Mouse (Mus musculus) kidney, embryonic 15.5 days (tissue): ENCODE data around the gene Gnl2. TPM values are rescaled to one million over a fixed set of nuclear protein-coding genes. Genes with fewer than 3 reads are reported as not detected.

Experiments used
- ATAC-seq: fragments of 200-750 bp; cut with Nextera tagmentation; replicated peaks from 2 replicates; pipeline ENCODE4 v1.8.0; 2017; ENCODE audit warnings: moderate TSS enrichment; ENCODE audit not compliant: low FRiP score
- H3K27ac ChIP-seq: fragments of 300-500 bp; sonication (generic); 2 replicates; pipeline ENCODE4 v1.5.1; 2015; ENCODE audit warnings: mild to moderate bottlenecking, inconsistent platforms
- H3K27me3 ChIP-seq: fragments of 300-500 bp; sonication (generic); 2 replicates; pipeline ENCODE4 v1.6.1; 2015; ENCODE audit warnings: inconsistent platforms
- H3K36me3 ChIP-seq: fragments of 300-500 bp; sonication (generic); 2 replicates; pipeline ENCODE4 v1.6.1; 2015; ENCODE audit warnings: inconsistent platforms
- H3K4me1 ChIP-seq: fragments of 300-500 bp; sonication (generic); 2 replicates; pipeline ENCODE4 v1.6.1; 2015; ENCODE audit warnings: inconsistent platforms
- H3K4me2 ChIP-seq: fragments of 300-500 bp; sonication (generic); 2 replicates; pipeline ENCODE4 v1.6.1; 2015; ENCODE audit warnings: moderate library complexity, mild to moderate bottlenecking, inconsistent platforms
- H3K4me3 ChIP-seq: fragments of 300-500 bp; sonication (generic); replicated peaks from 2 replicates; pipeline ENCODE4 v1.5.1; 2015; ENCODE audit warnings: mild to moderate bottlenecking, inconsistent platforms
- H3K9ac ChIP-seq: fragments of 300-500 bp; sonication (generic); 2 replicates; pipeline ENCODE4 v1.6.1; 2015; ENCODE audit warnings: mild to moderate bottlenecking, inconsistent platforms
- H3K9me3 ChIP-seq: fragments of 300-500 bp; sonication (generic); replicated peaks from 2 replicates; pipeline ENCODE4 v1.6.1; 2016; ENCODE audit warnings: inconsistent platforms
- WGBS: fragments of 180-500 bp; shearing (Covaris S2); methylation state at CpG from one replicate; pipeline ENCODE4 v1.1.7; 2015; ENCODE audit warnings: mixed read lengths; 5-methylcytosine and 5-hydroxymethylcytosine counted together
- polyA plus RNA-seq: library from polyadenylated mRNA; unstranded; fragments of >200 nt; fragmentation: Nextera tagmentation; extraction: Ambion mirVana; gene quantifications from 2 replicates; pipeline ENCODE4 v1.2.1, GENCODE M21; 2015

The Gnl2 gene
- polyA plus RNA-seq, 1 experiment from 2014 or later, result 91.0 TPM

DNA sequence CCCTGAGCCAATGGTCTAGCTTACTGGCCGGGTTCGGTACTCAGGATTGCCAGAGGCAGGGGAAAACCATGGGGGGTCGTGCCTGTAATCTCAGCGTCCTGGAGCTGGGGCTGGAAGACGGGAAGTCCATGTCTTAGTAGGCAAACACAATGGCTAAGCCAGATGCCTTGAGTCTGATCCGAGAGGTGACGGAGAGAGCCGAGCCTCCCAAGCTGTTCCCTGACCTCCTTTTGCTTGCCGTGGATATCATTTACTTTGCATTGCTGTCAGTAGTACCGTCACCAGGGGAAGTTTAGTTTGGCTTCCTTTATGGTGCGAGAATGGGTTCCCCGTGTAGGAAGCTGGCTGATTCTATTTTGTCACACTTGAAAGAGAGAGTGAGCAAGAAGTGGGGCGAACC lies 84.9 kb downstream of the Gnl2 start:
- no peak for ATAC-seq
- Histone ChIP-seq H3K4me1 (no peaks in the 10 kb centered on the region), H3K4me2 (no peak overlapping the region), H3K9ac (no peak overlapping the region), H3K9me3 (no peaks in the 10 kb centered on the region), H3K4me3 (no peak overlapping the region), H3K36me3 (peaks cover 37% of the 10 kb centered on the region), H3K27ac (no peak overlapping the region), H3K27me3 (no peaks in the 10 kb centered on the region)
- WGBS, result 80% methylated on average over 13 of the region's 13 CpGs

Other genes with a start within 250 kb of the Gnl2 start
- gene Mtf1, start 214.5 kb upstream of the Gnl2 start, polyA plus RNA-seq, result 14.2 and 15.5 TPM in 2 replicates
- gene Yrdc, start 165.9 kb upstream of the Gnl2 start, polyA plus RNA-seq, result 35.0 and 42.5 TPM in 2 replicates
- gene 1110065P20Rik, start 165.4 kb upstream of the Gnl2 start, polyA plus RNA-seq, result 46.9 and 50.3 TPM in 2 replicates
- gene Maneal, start 154.4 kb upstream of the Gnl2 start, polyA plus RNA-seq, result 0.49 and 0.71 TPM in 2 replicates
- 0.10 and 0.21 TPM in 2 replicates for gene Epha10, start 135.7 kb upstream of the Gnl2 start, polyA plus RNA-seq
- gene 9930104L06Rik, start 79.5 kb upstream of the Gnl2 start, polyA plus RNA-seq, result 12.6 and 12.7 TPM in 2 replicates
- gene Cdca8, start 77.3 kb upstream of the Gnl2 start, polyA plus RNA-seq, result 149 and 151 TPM in 2 replicates
- 30.9 and 32.4 TPM in 2 replicates for gene Rspo1, start 30.2 kb upstream of the Gnl2 start, polyA plus RNA-seq
- gene Dnali1, start 49.1 kb downstream of the Gnl2 start, polyA plus RNA-seq, result not detected in 2 replicates
- gene Snip1, start 50.1 kb downstream of the Gnl2 start, polyA plus RNA-seq, result 29.0 and 31.0 TPM in 2 replicates
- gene Meaf6, start 68.5 kb downstream of the Gnl2 start, polyA plus RNA-seq, result 64.1 and 67.8 TPM in 2 replicates
- gene Zc3h12a, start 111.3 kb downstream of the Gnl2 start, polyA plus RNA-seq, result 0.33 and 0.44 TPM in 2 replicates